Mouse (Mus musculus) limb, embryonic 14.5 days (tissue): ENCODE data around the gene Timm13. TPM values are rescaled to one million over a fixed set of nuclear protein-coding genes. Genes with fewer than 3 reads are reported as not detected.

Experiments
- ATAC-seq: fragments of 200-750 bp; cut with Nextera tagmentation; 2 replicates; pipeline ENCODE4 v1.8.0; 2017; ENCODE audit warnings: low read depth, moderate number of reproducible peaks, moderate TSS enrichment; ENCODE audit not compliant: low FRiP score
- DNase-seq: peaks from one replicate; pipeline ENCODE4 v3.0.0-alpha.2; 2015; ENCODE audit warnings: low spot score
- H3K27ac ChIP-seq: fragments of 300-500 bp; sonication (generic); replicated peaks from 2 replicates; pipeline ENCODE4 v1.5.1; 2014; ENCODE audit warnings: low read depth, mild to moderate bottlenecking, low read length, moderate library complexity, mixed read lengths
- H3K27me3 ChIP-seq: fragments of 300-500 bp; sonication (generic); 2 replicates; pipeline ENCODE4 v1.6.1; 2014; ENCODE audit warnings: low read length, mixed read lengths; ENCODE audit not compliant: control insufficient read depth, insufficient read depth
- H3K36me3 ChIP-seq: fragments of 300-500 bp; sonication (generic); 2 replicates; pipeline ENCODE4 v1.6.1; 2014; ENCODE audit warnings: mild to moderate bottlenecking, low read length, moderate library complexity, mixed read lengths; ENCODE audit not compliant: control insufficient read depth, insufficient read depth
- H3K4me1 ChIP-seq: fragments of 300-500 bp; sonication (generic); 2 replicates; pipeline ENCODE4 v1.6.1; 2014; ENCODE audit warnings: antibody characterized with exemption, low read length, mixed read lengths; ENCODE audit not compliant: control insufficient read depth, insufficient read depth
- H3K4me2 ChIP-seq: fragments of 300-500 bp; sonication (generic); replicated peaks from 2 replicates; pipeline ENCODE4 v1.6.1; 2014; ENCODE audit warnings: low read depth, mild to moderate bottlenecking, low read length, moderate library complexity; ENCODE audit not compliant: severe bottlenecking
- H3K4me3 ChIP-seq: fragments of 300-500 bp; sonication (generic); replicated peaks from 2 replicates; pipeline ENCODE4 v1.5.1; 2014; ENCODE audit warnings: low read length
- H3K9ac ChIP-seq: fragments of 300-500 bp; sonication (generic); 2 replicates; pipeline ENCODE4 v1.6.1; 2014; ENCODE audit warnings: mild to moderate bottlenecking, low read depth, low read length, moderate library complexity; ENCODE audit not compliant: severe bottlenecking
- H3K9me3 ChIP-seq: fragments of 300-500 bp; sonication (generic); 2 replicates; pipeline ENCODE4 v1.6.1; 2016; ENCODE audit warnings: low read length; ENCODE audit not compliant: control insufficient read depth
- POLR2A ChIP-seq: fragments of 200-500 bp; IDR thresholded peaks from 2 replicates; pipeline ENCODE4 v1.8.0; 2012; ENCODE audit warnings: inconsistent platforms, mild to moderate bottlenecking, moderate library complexity, borderline replicate concordance; ENCODE audit not compliant: insufficient read depth, insufficient read length; ENCODE audit errors: extremely low read depth
- WGBS: fragments of 180-500 bp; shearing (Covaris S2); extraction: QIAGEN DNeasy Blood & Tissue Kit; methylation state at CpG from one replicate; pipeline ENCODE4 v1.1.7; 2014; 5-methylcytosine and 5-hydroxymethylcytosine counted together
- polyA plus RNA-seq, 2 experiments: library from polyadenylated mRNA; depleted of rRNA in 1 of 2; stranded (reverse) in 1 of 2; unstranded in 1 of 2; fragments of >200 nt; fragmentation: Nextera tagmentation in 1 of 2; extraction: Ambion mirVana in 1 of 2; gene quantifications; 2 replicates each; pipeline versions ENCODE4 v1.2.1 to v1.2.3; 2012 to 2014

The Timm13 gene
- polyA plus RNA-seq, 2 experiments = 229 to 335 TPM

GRCm38 (mm10) chr10:80913364-80914011 is 12.7 kb upstream of the Timm13 start:
- Histone ChIP-seq H3K9ac (no peak overlapping the region), H3K4me3 (no peak overlapping the region), H3K4me1 (peaks cover 6% of the 10 kb centered on the region; the same call in 1 of the 2 replicates), H3K4me2 (no peak overlapping the region), H3K27ac (no peak overlapping the region), H3K9me3 (no peaks in the 10 kb centered on the region), H3K27me3 (no peaks in the 10 kb centered on the region), H3K36me3 (peaks cover 45% of the 10 kb centered on the region)
- no peak for TF ChIP-seq POLR2A
- 84% methylated on average over 7 of the region's 8 CpGs for WGBS
- no peak for ATAC-seq
- DNase-seq = no peak

- Histone ChIP-seq H3K4me1 (no peaks in the 10 kb centered on the region; the same call in 1 of the 2 replicates), H3K36me3 (peaks cover 57% of the 10 kb centered on the region), H3K27ac (no peak overlapping the region), H3K4me2 (no peak overlapping the region), H3K4me3 (no peak overlapping the region), H3K9me3 (no peaks in the 10 kb centered on the region), H3K27me3 (no peaks in the 10 kb centered on the region), H3K9ac (no peak overlapping the region)
- no peak for ATAC-seq
- no peak for DNase-seq
- no peak for TF ChIP-seq POLR2A
Observed at GRCm38 (mm10) chr10:80911891-80912290, 11.1 kb upstream of the Timm13 start.

- Histone ChIP-seq H3K27me3 (no peaks in the 10 kb centered on the region), H3K4me1 (no peaks in the 10 kb centered on the region), H3K4me3 (no peak overlapping the region), H3K27ac (no peak overlapping the region), H3K4me2 (no peak overlapping the region), H3K9ac (no peak overlapping the region), H3K36me3 (peaks cover 60% of the 10 kb centered on the region), H3K9me3 (no peaks in the 10 kb centered on the region)
- DNase-seq (peak; percentile 25), ATAC-seq (peak; percentile 32)
- no peak for TF ChIP-seq POLR2A
- WGBS = 95% methylated on average over 4 of the region's 4 CpGs
Observed at GRCm38 (mm10) chr10:80911354-80911753, 10.6 kb upstream of the Timm13 start.

GRCm38 (mm10) chr10:80909375-80910162 is 8.8 kb upstream of the Timm13 start:
- H3K27me3 ChIP-seq = no peaks in the 10 kb centered on the region
- no peak for DNase-seq
- 95% methylated on average over 22 of the region's 22 CpGs for WGBS
- H3K4me2 ChIP-seq = no peak overlapping the region
- H3K27ac ChIP-seq = no peak overlapping the region
- H3K9ac ChIP-seq = no peak overlapping the region
- H3K4me3 ChIP-seq = no peak overlapping the region
- H3K9me3 ChIP-seq = no peaks in the 10 kb centered on the region
- no peaks in the 10 kb centered on the region for H3K4me1 ChIP-seq
- TF ChIP-seq POLR2A = no peak
- ATAC-seq = no peak
- H3K36me3 ChIP-seq = peaks cover 67% of the 10 kb centered on the region

- ATAC-seq (no peak), DNase-seq (no peak)
- Histone ChIP-seq H3K4me3 (no peak overlapping the region), H3K27ac (no peak overlapping the region), H3K36me3 (peaks cover 65% of the 10 kb centered on the region), H3K4me2 (no peak overlapping the region), H3K27me3 (no peaks in the 10 kb centered on the region), H3K4me1 (peaks cover 3% of the 10 kb centered on the region), H3K9me3 (no peaks in the 10 kb centered on the region), H3K9ac (no peak overlapping the region)
- WGBS = 93% methylated on average over 8 of the region's 11 CpGs
- no peak for TF ChIP-seq POLR2A
Observed at GRCm38 (mm10) chr10:80904709-80905108, 3.9 kb upstream of the Timm13 start.
